Mouse (Mus musculus): ENCODE measurements at regions not wholly inside any gene's neighbourhood (a gene's known extent, or its start where the extent isn't known, plus 50 kb on each side); places are given as distances from the start of the nearest gene placed in this dataset.

- no peak overlapping the region for H3K27ac ChIP-seq (ENCODE audit: low read depth)
- DNase-seq (ENCODE audit: low spot score) (no peak), ATAC-seq (replicated peaks; ENCODE audit: low FRiP score, low TSS enrichment, low read depth) (no peak)
- no peaks in the 10 kb centered on the region for H3K36me3 ChIP-seq (ENCODE audit: control insufficient read depth, insufficient read depth, low read length)
- H3K4me1 ChIP-seq (replicated peaks; ENCODE audit: control insufficient read depth, insufficient read depth, low read length) = no peaks in the 10 kb centered on the region
- H3K9ac ChIP-seq (ENCODE audit: low read length) = no peak overlapping the region
- H3K4me3 ChIP-seq (ENCODE audit: low read depth, low read length) = no peak overlapping the region
- H3K9me3 ChIP-seq (ENCODE audit: control insufficient read depth, low read length) = 0 out of 2 replicates have a peak, but pooled peaks cover 6% of the 10 kb centered on the region
- no peaks in the 10 kb centered on the region for H3K27me3 ChIP-seq (replicated peaks; ENCODE audit: control insufficient read depth, insufficient read depth, low read length)
- H3K4me2 ChIP-seq (ENCODE audit: low read length) = no peak overlapping the region
- 95% methylated on average over 8 of the region's 8 CpGs for WGBS
These were observed 149.7 kb downstream of the 4933412E24Rik start for GRCm38 (mm10) chr15:59866701-59867100.

- Histone ChIP-seq H3K36me3 (ENCODE audit: control insufficient read depth, insufficient read depth, low read length) (no peaks in the 10 kb centered on the region), H3K27me3 (replicated peaks; ENCODE audit: control insufficient read depth, insufficient read depth, low read length) (no peaks in the 10 kb centered on the region), H3K27ac (ENCODE audit: low read depth) (no peak overlapping the region), H3K4me1 (replicated peaks; ENCODE audit: control insufficient read depth, insufficient read depth, low read length) (no peaks in the 10 kb centered on the region), H3K9ac (ENCODE audit: low read length) (no peak overlapping the region), H3K4me2 (ENCODE audit: low read length) (peak overlapping the region; percentile 31; the same call in 1 of the 2 replicates), H3K4me3 (ENCODE audit: low read depth, low read length) (no peak overlapping the region), H3K9me3 (ENCODE audit: control insufficient read depth, low read length) (0 out of 2 replicates have a peak, but pooled peaks cover under 1% of the 10 kb centered on the region)
- ATAC-seq (replicated peaks; ENCODE audit: low FRiP score, low TSS enrichment, low read depth) = no peak
- 45% methylated on average over 18 of the region's 18 CpGs for WGBS
- peak; percentile 60 for DNase-seq (ENCODE audit: low spot score)
These were observed 151.5 kb downstream of the 4933412E24Rik start for GRCm38 (mm10) chr15:59864746-59865499.

GRCm38 (mm10) chr15:59852271-59853000 lies 164.0 kb downstream of the 4933412E24Rik start:
- H3K27me3 ChIP-seq (replicated peaks; ENCODE audit: control insufficient read depth, insufficient read depth, low read length) = no peaks in the 10 kb centered on the region
- no peak overlapping the region for H3K9ac ChIP-seq (ENCODE audit: low read length)
- H3K27ac ChIP-seq (ENCODE audit: low read depth) = no peak overlapping the region
- H3K9me3 ChIP-seq (ENCODE audit: control insufficient read depth, low read length) = 0 out of 2 replicates have a peak, but pooled peaks cover 4% of the 10 kb centered on the region
- H3K4me1 ChIP-seq (replicated peaks; ENCODE audit: control insufficient read depth, insufficient read depth, low read length) = no peaks in the 10 kb centered on the region
- H3K36me3 ChIP-seq (ENCODE audit: control insufficient read depth, insufficient read depth, low read length) = no peaks in the 10 kb centered on the region
- ATAC-seq (replicated peaks; ENCODE audit: low FRiP score, low TSS enrichment, low read depth) (no peak), DNase-seq (ENCODE audit: low spot score) (no peak)
- WGBS = 80% methylated on average over 12 of the region's 12 CpGs
- H3K4me3 ChIP-seq (ENCODE audit: low read depth, low read length) = no peak overlapping the region
- no peak overlapping the region for H3K4me2 ChIP-seq (ENCODE audit: low read length)

GRCm38 (mm10) chr15:59845158-59845739 lies 171.2 kb downstream of the 4933412E24Rik start:
- WGBS = 71% methylated on average over 7 of the region's 7 CpGs
- DNase-seq (ENCODE audit: low spot score) = no peak

GRCm38 (mm10) chr15:59836631-59837030 lies 179.8 kb downstream of the 4933412E24Rik start:
- Histone ChIP-seq H3K27ac (ENCODE audit: low read depth) (no peak overlapping the region), H3K4me3 (ENCODE audit: low read depth, low read length) (no peak overlapping the region), H3K9me3 (ENCODE audit: control insufficient read depth, low read length) (no peaks in the 10 kb centered on the region), H3K4me1 (replicated peaks; ENCODE audit: control insufficient read depth, insufficient read depth, low read length) (no peaks in the 10 kb centered on the region), H3K9ac (ENCODE audit: low read length) (no peak overlapping the region), H3K4me2 (ENCODE audit: low read length) (no peak overlapping the region), H3K27me3 (replicated peaks; ENCODE audit: control insufficient read depth, insufficient read depth, low read length) (no peaks in the 10 kb centered on the region), H3K36me3 (ENCODE audit: control insufficient read depth, insufficient read depth, low read length) (no peaks in the 10 kb centered on the region)
- ATAC-seq (replicated peaks; ENCODE audit: low FRiP score, low TSS enrichment, low read depth) (no peak), DNase-seq (ENCODE audit: low spot score) (no peak)
- WGBS = 64% methylated on average over 5 of the region's 5 CpGs

More at GRCm38 (mm10) chr15:59845158-59845739, 171.2 kb downstream of the 4933412E24Rik start:
- Histone ChIP-seq H3K27ac (ENCODE audit: low read depth) (no peak overlapping the region), H3K9ac (ENCODE audit: low read length) (no peak overlapping the region), H3K9me3 (ENCODE audit: control insufficient read depth, low read length) (0 out of 2 replicates have a peak, but pooled peaks cover 4% of the 10 kb centered on the region), H3K4me3 (ENCODE audit: low read depth, low read length) (no peak overlapping the region), H3K4me2 (ENCODE audit: low read length) (no peak overlapping the region), H3K4me1 (replicated peaks; ENCODE audit: control insufficient read depth, insufficient read depth, low read length) (no peaks in the 10 kb centered on the region), H3K36me3 (ENCODE audit: control insufficient read depth, insufficient read depth, low read length) (no peaks in the 10 kb centered on the region), H3K27me3 (replicated peaks; ENCODE audit: control insufficient read depth, insufficient read depth, low read length) (no peaks in the 10 kb centered on the region)
- no peak for ATAC-seq (replicated peaks; ENCODE audit: low FRiP score, low TSS enrichment, low read depth)

GRCm38 (mm10) chr15:59833232-59833631 lies 183.2 kb downstream of the 4933412E24Rik start:
- H3K4me2 ChIP-seq (ENCODE audit: low read length) = no peak overlapping the region
- no peaks in the 10 kb centered on the region for H3K36me3 ChIP-seq (ENCODE audit: control insufficient read depth, insufficient read depth, low read length)
- DNase-seq (ENCODE audit: low spot score) = no peak
- H3K9ac ChIP-seq (ENCODE audit: low read length) = no peak overlapping the region
- WGBS = 85% methylated on average over 3 of the region's 3 CpGs
- H3K4me3 ChIP-seq (ENCODE audit: low read depth, low read length) = no peak overlapping the region
- H3K9me3 ChIP-seq (ENCODE audit: control insufficient read depth, low read length) = no peaks in the 10 kb centered on the region
- no peaks in the 10 kb centered on the region for H3K27me3 ChIP-seq (replicated peaks; ENCODE audit: control insufficient read depth, insufficient read depth, low read length)
- H3K27ac ChIP-seq (ENCODE audit: low read depth) = no peak overlapping the region
- ATAC-seq (replicated peaks; ENCODE audit: low FRiP score, low TSS enrichment, low read depth) = no peak
- H3K4me1 ChIP-seq (replicated peaks; ENCODE audit: control insufficient read depth, insufficient read depth, low read length) = 0 out of 2 replicates have a peak, but pooled peaks cover 3% of the 10 kb centered on the region

GRCm38 (mm10) chr15:59831481-59831880 lies 184.9 kb downstream of the 4933412E24Rik start:
- Histone ChIP-seq H3K9ac (ENCODE audit: low read length) (no peak overlapping the region), H3K4me3 (ENCODE audit: low read depth, low read length) (no peak overlapping the region), H3K4me1 (replicated peaks; ENCODE audit: control insufficient read depth, insufficient read depth, low read length) (0 out of 2 replicates have a peak, but pooled peaks cover 3% of the 10 kb centered on the region), H3K9me3 (ENCODE audit: control insufficient read depth, low read length) (no peaks in the 10 kb centered on the region), H3K4me2 (ENCODE audit: low read length) (no peak overlapping the region), H3K36me3 (ENCODE audit: control insufficient read depth, insufficient read depth, low read length) (no peaks in the 10 kb centered on the region), H3K27ac (ENCODE audit: low read depth) (no peak overlapping the region), H3K27me3 (replicated peaks; ENCODE audit: control insufficient read depth, insufficient read depth, low read length) (no peaks in the 10 kb centered on the region)
- DNase-seq (ENCODE audit: low spot score) (no peak), ATAC-seq (replicated peaks; ENCODE audit: low FRiP score, low TSS enrichment, low read depth) (no peak)
- WGBS = 84% methylated on average over 2 of the region's 2 CpGs

- no peak overlapping the region for H3K9ac ChIP-seq (ENCODE audit: low read length)
- no peak overlapping the region for H3K27ac ChIP-seq (ENCODE audit: low read depth)
- H3K4me3 ChIP-seq (ENCODE audit: low read depth, low read length) = no peak overlapping the region
- 0 out of 2 replicates have a peak, but pooled peaks cover 5% of the 10 kb centered on the region for H3K4me1 ChIP-seq (replicated peaks; ENCODE audit: control insufficient read depth, insufficient read depth, low read length)
- ATAC-seq (replicated peaks; ENCODE audit: low FRiP score, low TSS enrichment, low read depth) (peak; percentile 54), DNase-seq (ENCODE audit: low spot score) (no peak)
- no peak overlapping the region for H3K4me2 ChIP-seq (ENCODE audit: low read length)
- no peaks in the 10 kb centered on the region for H3K36me3 ChIP-seq (ENCODE audit: control insufficient read depth, insufficient read depth, low read length)
- no peaks in the 10 kb centered on the region for H3K9me3 ChIP-seq (ENCODE audit: control insufficient read depth, low read length)
- 66% methylated on average over 17 of the region's 17 CpGs for WGBS
- no peaks in the 10 kb centered on the region for H3K27me3 ChIP-seq (replicated peaks; ENCODE audit: control insufficient read depth, insufficient read depth, low read length)
These were observed 185.6 kb downstream of the 4933412E24Rik start for GRCm38 (mm10) chr15:59830553-59831462.

Measured in intestine, embryonic 14.5 days (tissue).